Mouse (Mus musculus) lung, postnatal 14 days (tissue): ENCODE measurements around the gene Tjp3.
A peak's percentile ranks its signal among the peaks of the same experiment; 100 is the strongest.

Experiments
- DNase-seq: peaks from one replicate; pipeline ENCODE4 v3.0.0; 2021

Tjp3 gene

DNA sequence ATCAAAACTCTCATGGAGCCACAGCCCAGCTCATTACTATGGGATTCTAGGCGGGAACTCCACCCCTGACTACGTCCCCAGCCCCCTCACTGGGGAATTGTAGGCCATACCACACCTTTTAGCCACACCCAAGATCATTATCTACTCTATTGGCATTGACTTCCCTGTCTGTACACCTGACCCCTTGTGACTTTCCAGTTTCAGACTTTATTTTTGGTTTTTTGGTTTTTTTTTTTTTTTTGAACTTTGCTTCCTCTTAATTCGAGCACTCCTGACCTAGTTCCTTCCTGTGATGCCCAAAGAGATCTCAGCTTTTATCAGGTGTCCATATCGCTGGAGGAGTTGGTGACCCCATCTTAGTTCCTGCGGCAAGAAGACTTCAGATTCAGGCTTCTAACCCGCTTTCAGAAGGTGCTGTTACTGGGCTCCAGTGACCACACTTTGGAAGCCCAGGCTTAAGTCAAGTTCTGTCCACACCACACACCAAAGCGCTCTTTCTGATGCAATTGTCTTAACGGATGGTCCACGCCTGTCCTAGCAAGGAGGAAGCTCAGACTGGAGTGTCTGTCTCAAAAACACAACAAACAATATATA lies at the start of gene Tjp3:
Gene Tjp3, minus strand, starts transcription at position 71 of the 594 bp plus-strand sequence.
- no peak for DNase-seq

DNA sequence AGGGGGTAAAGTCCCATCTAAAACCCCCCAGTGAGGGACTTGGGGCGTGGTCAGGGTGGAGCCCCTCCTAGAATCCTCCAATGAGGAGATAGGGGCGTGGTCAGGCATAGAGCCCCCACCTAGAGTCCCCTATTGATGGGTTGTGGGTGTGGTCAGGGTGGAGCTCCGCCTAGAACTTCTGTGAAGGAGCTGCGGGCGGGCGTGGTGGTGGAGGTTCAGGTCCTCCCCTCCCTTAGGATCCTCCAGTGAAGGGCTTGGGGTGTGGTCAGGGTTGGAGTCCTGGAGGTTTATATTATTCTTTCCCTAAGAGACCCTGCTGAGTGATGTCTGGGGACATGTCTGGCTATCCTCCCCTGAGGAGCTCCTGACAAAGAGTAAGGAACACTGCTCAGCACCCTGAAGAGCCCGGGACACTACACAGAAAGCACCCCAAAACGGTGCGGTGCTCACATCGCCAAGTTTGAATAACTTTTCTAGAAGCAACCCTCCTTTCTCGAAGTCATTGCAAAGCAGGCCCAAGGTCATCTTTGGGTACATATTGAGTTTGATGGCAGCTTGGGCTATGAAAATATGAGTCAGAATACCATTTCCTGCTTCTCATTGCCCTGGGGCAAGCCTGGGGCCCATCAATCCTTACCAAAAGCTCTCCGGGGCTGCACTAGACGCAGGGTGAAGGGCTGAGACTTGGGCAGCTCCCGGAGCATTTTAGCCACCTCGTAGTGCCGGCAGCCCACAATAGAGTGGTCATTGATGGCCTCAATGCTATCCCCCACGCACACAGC lies 49.4 kb upstream of the Tjp3 start:
- no peak for DNase-seq

DNA sequence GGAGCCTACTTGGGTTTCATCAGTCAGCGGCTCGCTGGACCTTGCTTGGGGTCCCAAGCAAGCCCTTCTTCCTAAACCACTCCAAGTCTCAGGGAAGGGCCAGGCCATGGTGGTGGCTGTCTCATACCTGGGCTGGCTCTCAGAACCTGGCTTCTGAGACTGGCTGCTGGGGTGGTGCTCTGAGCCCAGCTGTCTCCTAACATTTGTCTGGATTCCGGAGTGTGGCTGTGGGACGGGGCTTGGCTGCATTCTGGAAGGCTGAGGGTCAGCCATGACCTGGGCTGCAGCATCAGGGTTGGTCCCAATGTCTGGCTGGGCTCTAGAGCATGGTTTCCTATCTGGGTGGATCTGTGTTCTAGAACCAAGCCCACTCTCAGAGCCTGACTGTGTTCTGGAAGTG lies 45.2 kb upstream of the Tjp3 start:
- DNase-seq = no peak

DNA sequence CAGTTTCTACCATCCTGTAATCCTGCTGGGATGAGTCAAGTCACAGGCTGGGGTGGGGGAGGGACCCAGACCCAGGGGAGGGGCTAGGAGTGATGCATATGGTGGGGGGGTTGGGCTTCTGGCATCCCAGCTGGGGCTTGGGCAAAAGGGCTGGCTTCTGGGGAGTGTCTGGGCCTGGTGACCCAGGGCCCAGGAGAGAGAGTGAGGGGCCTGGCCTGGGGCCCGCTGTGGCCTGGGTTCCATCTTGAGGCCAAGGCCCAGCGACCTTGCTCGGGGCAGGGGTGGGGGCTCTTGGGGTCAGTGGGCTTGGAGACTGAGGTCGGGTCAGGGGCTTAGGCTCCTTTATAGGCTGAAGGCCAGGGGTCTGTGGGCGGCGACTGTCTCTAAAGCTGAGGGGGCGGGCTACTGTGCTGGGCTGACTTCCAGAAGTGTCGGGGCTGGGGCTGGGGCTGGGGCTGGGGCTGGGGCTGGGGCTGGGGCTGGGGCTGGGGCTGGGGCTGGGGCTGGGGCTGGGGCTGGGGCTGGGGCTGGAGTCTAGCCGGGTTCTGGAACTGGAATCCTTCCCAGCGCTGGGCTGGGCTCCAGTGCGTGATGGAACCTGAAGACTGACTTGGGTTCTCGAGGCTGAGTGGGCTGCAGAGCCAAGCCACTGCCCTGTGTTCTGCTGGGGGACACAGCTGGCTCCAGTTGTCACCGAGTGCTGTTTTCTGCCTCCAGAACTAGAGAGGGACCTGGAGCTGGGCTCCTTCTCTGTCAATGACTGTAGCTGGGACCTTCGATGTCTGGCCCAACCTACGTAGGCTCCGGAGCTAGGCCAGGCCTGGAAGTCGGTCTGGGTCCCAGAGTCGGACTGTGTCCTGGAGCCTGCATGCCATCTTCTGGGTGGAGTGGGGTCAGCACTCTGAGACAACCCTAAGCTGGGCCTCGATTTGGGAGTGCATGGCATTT lies 44.3 kb upstream of the Tjp3 start:
- DNase-seq = peak; percentile 55

DNA sequence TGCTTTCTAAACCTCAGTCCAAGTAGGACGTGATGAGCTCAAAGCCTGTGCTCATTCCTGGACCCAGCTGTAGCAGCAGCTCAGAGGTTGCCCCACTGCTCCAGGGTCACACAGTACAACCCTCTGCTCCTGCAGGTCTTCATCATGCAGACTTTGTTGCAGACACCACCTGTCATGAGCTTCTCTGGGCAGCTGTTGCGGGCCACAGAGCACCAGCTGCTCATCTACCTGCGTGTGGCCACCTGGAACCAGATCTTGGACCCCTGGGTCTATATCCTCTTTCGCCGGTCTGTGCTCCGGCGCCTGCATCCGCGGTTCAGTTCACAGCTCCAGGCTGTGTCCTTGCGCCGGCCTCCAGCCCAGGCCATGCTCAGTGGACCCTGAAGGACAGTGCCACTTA lies 42.9 kb upstream of the Tjp3 start:
- no peak for DNase-seq

DNA sequence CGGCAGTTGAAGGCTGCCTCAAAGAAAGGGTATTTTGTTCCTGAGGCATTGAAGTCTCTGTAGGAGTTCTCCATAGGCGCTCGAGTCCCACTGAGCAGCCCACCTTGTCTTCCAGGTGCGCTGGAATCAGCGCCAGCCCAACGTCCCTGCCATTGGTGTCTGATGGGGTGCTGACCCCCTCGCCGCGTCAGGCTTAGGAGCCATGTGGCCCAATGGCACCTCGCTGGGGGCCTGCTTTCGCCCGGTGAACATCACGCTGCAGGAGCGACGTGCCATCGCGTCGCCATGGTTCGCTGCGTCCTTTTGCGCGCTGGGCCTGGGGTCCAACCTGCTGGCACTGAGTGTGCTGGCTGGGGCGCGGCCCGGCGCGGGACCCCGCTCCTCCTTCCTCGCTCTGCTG lies 40.9 kb upstream of the Tjp3 start:
- no peak for DNase-seq

DNA sequence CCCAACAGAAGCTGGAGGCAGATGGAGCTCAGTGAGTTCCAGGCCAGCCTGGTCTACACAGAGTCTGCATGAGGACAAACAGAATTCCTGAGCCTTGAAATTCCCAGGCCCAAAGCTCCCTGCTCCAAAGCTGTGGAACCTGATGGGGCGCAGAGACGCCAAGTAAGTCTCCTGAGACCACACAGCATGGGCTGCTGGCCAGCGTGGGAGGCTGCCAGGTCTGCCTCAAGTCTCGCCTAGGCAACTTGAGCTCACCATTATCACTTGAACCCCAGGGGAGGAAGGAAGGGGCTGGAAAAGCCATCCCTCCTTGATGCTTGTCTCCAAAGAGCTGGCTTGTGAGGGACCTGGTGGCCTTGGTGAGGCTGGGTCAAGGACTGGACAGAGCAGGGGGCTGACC lies 38.6 kb upstream of the Tjp3 start:
- DNase-seq = no peak

DNA sequence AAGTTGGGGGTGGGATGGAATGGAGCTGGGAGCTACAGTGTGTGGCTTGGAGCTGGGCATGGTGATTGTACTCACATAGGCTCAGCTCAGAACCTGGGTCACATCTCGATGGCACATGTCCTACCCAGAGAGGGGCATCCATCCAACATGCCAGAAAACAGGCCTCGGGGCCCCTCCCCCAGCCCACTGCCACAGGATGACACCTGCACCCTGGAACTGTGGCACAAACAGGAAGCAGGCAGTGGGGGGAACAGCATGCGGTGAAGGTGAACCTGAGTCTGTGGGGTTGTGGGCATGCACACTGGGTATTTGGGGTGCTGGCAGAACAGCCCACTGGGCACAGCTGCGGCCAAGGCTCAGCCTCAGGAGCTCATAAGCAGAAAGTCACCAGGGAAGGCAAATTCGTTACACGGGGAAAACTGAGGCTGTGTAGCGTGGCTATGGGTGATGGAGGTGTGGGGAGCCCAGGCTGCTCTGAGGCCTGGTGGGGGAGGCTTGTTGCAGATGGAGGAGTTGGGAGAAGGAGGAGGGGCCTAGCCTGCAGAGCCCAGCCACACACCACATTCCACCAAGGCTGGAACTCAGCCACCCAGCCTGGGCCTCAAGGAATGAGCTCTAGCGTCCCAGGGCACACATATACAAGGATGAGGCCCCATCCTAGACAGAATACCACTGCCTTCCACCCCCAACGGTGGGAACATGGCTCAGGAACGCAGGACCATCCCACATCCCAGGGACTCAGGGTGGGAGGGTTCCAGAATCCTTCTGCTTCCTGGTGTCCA lies 38.0 kb upstream of the Tjp3 start:
- peak; percentile 52 for DNase-seq

DNA sequence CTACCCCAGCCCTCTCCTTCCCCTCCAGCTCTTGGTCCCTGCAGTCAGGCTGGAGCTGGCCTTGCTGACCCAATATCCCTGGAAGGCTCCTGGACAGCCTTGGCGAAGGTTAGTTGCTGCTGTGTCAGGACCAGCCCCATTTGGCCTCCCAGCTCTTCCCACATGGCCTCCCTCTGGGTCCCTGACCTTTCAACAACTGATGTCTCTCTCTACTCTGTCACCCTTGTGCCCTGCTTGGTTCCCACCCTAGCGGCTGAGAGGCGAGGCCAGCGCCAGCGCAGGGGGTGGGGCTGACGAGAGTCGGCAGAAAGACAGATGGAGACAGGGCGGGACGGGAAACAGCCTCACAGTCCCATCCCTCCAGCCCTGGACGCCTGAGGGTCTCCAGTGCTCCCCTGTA lies 37.0 kb upstream of the Tjp3 start, which contains the start of gene Tbxa2r:
Gene Tbxa2r, plus strand, starts transcription at position 346 of the 400 bp plus-strand sequence.
- DNase-seq = peak; percentile 74

DNA sequence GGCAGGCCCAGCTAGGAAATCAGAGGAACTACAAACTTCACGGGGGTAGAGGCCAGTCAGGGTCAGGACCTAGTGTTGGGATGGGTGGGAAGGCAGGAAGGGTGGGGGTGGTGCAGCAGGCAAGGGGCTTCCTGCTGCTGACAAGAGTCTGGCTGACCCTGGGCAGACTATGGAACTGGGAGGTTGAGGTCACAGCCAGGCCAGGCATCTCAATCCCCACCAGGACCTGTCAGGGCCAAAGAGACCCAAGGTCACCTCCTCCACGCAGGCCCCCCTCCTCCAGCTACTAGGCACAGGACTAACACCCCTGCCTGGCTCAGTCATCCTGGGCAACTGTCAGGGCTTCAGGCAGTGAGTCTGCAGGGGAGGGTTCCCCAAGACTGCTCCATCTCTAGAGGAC lies 36.6 kb upstream of the Tjp3 start:
- DNase-seq = no peak

DNA sequence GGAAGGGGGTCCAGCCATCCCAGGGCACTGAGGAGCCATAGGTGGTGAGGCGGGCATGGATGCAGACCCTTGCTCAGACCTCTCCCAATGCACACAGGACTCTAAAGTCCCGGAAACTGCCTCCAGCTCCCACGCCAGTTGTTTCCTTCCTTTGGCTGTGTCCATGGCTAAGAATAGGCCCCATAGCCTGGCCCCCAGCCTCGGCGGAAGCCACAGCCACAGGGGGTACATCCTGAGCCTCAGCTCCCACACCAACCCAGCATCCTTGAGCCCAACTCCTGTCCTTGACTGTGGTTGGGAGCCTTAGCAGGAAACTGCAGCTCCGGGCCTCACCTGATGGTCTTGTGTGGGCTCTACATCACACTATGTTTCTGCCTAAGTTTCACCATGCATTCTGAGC lies 35.5 kb upstream of the Tjp3 start:
- DNase-seq = peak; percentile 58

DNA sequence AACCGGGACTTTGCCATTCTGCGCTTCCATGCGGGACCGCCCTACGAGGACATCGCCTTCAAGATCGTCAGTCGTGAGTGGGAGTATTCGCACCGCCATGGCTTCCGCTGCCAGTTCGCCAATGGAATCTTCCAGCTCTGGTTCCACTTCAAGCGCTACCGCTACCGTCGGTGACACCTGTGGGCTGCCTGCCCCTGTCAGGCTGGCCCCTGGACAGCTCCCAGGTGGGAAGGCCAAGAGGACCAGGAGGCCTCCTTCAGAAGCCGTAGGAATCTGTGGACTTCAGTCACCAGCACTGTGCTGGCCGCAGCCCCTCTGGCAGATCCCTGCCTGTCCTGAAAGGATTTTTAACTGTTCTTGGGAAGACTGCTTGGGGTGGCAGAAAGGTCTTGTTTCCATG lies 34.4 kb upstream of the Tjp3 start:
- no peak for DNase-seq

DNA sequence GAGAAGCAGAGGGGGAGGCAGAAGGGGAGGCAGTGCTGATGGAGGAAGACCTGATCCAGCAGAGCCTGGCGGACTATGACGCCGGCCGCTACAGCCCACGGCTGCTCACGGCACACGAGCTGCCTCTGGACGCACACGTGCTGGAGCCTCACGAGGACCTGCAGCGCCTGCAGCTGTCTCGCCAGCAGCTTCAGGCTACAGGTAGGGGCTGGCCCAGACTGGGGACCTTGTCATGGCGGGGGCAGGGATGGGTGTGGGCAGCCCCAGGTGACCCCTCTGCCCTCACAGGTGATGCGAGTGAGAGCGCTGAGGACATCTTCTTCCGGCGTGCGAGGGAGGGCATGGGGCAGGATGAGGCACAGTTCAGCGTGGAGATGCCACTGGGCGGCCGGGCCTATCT lies 33.8 kb upstream of the Tjp3 start:
- no peak for DNase-seq

DNA sequence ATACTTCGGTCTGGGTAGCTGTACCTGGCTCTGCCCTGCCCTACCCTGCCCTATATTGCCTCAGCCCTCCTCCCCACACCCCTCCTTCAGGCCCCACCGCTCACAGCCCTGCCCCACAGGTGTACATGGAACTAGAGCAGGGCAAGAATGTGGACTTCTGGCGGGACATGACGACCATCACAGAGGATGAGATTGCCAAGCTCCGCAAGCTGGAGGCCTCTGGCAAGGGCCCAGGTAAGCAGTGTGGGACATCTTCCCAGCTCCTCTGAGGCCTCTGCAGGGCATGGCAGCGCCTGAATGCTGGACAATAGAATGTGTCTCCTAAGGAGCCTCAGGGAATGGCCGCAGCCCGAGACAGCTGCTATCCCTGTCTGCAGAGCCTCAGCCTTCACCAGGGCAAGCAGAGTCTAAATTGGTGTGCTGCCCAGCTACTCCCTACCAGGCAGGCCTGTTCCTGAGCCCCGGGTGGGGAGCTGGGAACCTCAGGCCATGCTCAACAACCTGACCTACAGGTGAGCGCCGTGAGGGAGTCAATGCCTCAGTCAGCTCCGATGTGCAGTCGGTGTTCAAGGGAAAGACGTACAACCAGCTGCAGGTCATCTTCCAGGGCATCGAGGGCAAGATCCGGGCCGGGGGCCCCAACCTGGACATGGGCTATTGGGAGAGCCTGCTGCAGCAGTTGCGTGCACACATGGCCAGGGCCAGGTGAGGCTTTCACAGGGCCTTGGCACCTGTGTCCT lies 32.6 kb upstream of the Tjp3 start:
- no peak for DNase-seq

DNA sequence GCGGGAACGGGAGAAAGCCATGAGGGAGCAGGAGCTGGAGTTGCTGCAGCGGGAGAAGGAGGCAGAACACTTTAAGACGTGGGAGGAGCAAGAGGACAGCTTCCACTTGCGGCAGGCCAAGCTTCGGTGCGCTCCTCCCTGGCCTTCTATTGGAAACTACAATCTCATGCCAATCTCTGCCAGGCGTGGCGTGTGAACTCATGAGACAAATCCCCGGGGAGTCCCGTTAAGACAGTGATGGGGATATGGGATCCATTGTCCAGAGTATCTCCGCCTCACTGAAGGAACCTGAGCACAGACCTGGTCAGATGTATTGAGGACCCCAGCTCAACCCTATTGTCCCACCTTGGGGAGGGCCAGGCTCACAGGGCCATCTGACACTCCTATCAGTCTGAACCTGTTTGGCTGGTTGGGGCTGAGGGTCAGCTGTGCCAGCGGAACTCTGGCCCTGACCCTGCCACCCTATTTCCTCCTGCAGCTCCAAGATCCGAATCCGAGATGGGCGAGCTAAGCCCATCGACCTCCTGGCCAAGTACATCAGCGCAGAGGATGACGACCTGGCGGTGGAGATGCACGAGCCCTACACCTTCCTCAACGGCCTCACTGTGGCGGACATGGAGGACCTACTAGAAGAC lies 31.9 kb upstream of the Tjp3 start:
- DNase-seq = no peak

DNA sequence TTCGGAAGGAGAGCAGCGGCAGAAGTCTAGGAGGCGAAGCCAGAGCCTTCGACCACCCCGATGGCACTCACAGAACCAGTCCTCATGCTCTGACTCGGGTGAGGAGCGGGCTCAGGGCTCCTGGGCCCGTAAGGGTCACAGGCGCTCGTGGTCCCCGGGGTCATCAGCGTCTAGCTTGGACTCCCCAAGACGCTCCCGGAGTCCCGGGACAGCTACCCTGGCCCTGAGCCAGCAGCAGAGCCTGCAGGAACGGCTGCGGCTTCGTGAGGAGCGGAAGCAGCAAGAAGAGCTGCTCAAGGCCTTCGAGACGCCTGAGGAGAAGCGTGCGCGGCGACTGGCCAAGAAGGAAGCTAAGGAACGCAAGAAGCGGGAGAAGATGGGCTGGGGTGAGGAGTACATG lies 31.1 kb upstream of the Tjp3 start:
- DNase-seq = no peak

DNA sequence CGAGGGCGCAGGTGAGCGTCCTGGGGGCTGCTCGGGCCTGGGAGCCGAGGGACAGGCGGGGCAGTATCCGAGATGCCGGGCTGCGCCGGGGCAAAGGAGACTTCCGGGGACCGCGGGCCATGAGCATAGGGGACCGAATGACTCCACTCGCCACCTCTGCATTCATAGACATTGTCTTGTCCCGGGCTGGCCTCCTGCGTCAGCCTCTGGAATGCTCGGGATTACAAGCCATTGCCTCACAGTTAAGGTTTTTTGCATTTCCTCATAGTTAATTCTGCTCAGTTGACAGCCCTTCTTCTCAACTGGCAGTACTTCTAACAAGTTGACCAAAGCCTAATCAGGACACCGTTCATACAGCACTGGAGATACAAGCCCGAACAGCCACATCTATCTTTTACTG lies 30.1 kb upstream of the Tjp3 start:
- no peak for DNase-seq

DNA sequence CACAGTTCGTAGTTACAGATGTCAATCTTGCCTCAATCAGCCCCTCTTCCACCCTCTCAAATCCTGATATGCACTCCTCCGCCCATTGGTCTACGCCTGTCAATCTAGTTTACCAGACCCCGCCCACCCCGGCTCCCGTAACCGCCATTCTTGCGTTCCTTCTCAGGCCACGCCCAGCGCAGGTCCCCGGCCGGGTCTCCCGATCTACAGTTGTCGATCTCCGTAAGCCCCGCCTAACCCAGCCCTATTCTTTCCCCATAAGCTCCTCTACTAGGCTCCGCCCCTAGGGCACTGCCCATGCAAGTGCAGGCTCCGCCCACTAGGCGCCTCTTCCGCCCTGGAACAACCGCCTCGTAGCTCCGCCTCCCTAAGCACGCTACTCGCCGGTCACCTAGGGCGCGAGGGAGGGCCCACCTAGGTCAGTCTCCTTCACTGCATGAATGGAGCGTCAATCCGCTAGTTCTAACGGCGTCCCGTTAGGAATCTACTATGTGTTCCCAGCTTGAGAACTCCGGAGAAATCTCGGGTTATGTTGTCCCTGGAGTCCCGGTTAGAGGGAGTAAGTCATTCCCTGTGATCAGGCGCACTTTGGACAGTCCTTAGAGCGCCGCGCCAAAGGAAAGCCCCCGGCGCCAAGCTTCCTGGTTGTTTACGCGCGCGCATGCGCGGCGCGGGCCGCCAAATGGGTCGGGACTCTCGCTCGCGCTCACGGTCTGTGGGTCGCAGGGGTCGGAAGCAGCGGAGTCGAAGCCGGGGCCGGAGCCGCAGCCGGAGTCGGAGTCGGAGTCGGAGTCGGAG lies 29.4 kb upstream of the Tjp3 start, which contains the start of gene Cactin:
Gene Cactin, plus strand, starts transcription at position 554 of the 798 bp plus-strand sequence.
- peak; percentile 100 for DNase-seq

DNA sequence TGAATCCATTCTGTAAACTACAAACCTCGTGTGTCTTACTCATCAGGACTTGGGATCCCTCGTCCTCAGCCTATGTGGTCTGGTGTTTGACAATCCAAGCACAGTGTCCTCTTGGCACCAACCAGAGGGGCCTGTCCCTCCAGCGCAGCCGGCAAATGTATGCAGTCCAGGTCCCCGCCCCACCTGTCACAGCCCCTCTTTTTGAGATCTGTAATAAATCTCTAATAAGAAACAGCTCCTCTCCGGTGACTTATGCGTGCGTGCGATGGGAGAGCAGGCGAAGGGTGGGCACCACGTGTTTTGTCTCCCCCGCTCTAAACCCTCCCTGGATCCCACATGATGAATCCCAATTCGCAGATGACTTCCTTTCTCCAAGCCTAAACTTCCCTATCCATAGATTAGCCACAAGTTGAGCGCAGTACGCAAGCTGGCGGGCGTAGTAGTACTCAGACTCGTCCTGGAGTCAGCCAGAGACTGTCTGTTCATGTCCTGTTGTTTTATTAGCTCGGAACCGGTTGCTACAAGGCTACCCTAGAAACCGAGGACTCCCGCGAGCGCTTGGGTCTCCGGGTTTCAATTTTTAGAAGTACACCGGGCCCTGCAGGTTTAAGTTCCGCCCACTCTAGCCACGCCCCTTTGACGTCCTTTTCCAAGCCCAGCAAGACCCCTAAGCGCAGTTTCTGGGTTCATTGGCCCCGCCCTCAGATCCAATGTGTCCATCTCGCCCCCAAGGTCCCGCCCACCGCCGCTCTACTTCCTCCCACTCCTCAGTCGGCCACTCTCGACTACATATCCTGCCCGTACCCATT lies 28.6 kb upstream of the Tjp3 start:
- peak; percentile 96 for DNase-seq

DNA sequence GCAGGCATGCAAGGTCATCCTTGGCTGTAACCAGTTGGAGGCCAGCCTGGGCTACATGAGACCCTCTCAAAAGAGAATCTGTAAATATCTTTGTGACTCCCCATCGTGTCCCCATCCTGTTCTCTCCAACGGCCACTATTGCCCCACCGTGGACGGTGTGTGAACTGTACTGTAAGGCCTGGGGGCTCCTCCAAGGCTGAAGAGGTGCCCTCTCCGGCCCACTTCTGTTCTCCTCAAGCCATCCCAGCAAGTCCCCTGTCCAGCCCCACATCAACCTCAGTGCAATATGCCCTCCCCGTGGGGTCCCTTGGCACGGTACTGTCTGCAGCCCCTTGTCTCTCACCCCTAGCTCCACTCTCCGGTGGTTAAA lies 27.9 kb upstream of the Tjp3 start:
- no peak for DNase-seq
